Mouse (Mus musculus) cerebral cortex, adult 2 months (tissue): ENCODE results near the gene Hnf1b.

Experiments used
- WGBS: fragments of 180-500 bp; shearing (Covaris S2); methylation state at CpG from one replicate; pipeline ENCODE4 v1.1.7; 2018; 5-methylcytosine and 5-hydroxymethylcytosine counted together

Hnf1b gene

GRCm38 (mm10) chr11:83849529-83850335 is at the start of gene Hnf1b:
TSS of gene Hnf1b (plus strand) at chr11:83850063.
- WGBS = 4% methylated on average over 36 of the region's 36 CpGs

DNA sequence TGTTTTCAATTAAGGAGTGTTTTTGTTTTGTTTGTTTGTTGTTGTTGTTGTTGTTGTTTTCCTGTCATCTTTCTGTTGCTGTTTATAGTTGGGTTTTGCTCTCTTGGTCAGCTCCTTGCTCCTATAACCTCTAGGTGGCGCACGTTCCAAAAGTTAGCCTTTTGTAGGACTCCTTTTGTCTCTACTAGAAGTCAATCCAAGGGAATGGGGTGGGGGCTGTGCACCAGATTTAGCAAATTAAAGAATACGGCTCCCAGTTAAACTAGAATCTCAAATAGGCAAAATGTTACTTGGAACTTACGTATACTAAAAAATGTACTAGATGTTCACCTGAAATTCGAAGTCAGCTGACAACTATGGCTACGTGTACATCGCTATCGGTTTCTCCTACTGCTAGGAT is 47.7 kb upstream of the Hnf1b start:
- WGBS = 68% methylated on average over 8 of the region's 8 CpGs

- 93% methylated on average over 4 of the region's 4 CpGs for WGBS
These were observed 47.3 kb upstream of the Hnf1b start for GRCm38 (mm10) chr11:83802581-83802980.

GRCm38 (mm10) chr11:83810441-83810840 is 39.4 kb upstream of the Hnf1b start:
- WGBS = 90% methylated on average over 8 of the region's 8 CpGs

DNA sequence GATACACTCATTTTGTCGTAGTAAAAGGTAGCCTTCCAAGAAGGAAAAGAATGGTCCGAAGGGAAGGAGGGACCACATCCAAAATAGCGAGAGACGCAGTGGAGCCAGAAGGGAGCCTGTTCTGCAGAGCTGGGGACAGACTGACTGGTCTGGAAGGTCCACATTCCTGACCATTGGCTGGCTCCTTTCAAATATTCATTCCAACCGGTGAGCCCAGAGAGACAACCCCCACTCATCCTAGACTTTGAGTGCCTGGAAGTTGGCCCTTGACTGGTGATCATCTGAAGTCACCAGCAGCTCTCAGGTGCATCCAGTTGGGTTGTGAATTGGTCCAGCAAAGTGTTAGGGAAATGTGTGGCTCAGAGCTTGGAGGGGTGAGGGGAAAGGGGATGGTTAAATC is 34.7 kb upstream of the Hnf1b start:
- WGBS = 85% methylated on average over 5 of the region's 5 CpGs

DNA sequence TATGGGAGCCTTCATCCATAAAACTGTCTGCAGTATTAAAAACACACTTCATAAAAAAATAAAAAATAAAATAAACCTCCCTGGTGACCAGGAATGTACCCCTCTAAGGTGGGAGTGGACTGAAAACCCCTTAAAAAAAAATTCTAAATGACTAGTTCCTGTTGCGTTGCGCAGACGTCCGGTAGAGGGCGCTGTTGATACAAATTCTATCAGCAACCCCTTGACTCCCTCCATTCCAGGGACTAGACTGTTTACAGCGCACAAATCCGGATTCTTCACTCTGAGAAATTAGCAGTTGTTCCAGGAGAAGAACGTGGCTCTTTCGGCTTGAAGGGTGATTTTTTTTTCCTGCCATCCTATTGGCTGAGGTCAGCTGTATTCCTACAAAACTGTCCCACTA is 34.2 kb upstream of the Hnf1b start:
- whole genome bisulfite sequencing = 11% methylated on average over 9 of the region's 9 CpGs

DNA sequence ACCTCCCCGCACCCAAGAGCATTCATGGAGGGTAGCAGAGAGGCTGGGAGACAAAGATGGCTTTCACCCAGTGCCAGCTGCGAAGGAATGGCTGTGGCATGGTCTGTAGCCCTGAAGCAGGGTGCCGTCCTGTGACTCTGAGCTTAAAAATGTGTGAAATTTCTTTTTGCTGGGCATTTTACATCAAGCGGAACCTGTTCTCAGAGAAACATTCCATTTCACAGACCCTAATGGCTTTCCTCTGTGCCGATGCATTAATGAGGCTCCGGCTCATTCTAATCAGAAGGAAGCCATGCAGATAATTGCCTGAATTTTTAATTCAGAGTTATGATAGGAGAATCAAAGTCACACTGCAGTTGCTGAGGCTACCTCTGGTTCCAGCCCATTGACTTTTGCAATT is 32.8 kb upstream of the Hnf1b start:
- WGBS = 54% methylated on average over 6 of the region's 6 CpGs

DNA sequence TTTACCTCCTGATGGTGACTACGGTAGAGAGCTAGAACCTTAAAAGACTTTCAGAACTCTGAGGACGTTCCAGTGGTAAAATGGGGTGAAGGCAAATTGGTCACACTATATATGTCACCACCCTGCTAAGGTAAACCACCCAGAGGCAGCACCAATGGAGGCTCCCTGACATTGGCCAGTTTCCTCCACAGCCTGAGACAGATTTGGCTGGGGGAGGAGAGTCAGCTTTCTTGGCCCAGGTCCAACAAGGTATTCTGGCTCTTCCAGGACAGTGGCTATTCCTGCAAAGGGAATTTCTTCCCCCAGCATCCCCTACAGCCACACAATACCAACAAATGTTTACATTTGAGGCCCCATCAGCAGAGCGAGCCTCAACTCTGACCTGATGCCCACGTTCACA is 31.9 kb upstream of the Hnf1b start:
- 78% methylated on average over 4 of the region's 4 CpGs for WGBS

- 78% methylated on average over 9 of the region's 9 CpGs for WGBS
These were observed 31.2 kb upstream of the Hnf1b start for GRCm38 (mm10) chr11:83818591-83819127.

- WGBS = 63% methylated on average over 10 of the region's 10 CpGs
These were observed 29.9 kb upstream of the Hnf1b start for GRCm38 (mm10) chr11:83819806-83820483.

DNA sequence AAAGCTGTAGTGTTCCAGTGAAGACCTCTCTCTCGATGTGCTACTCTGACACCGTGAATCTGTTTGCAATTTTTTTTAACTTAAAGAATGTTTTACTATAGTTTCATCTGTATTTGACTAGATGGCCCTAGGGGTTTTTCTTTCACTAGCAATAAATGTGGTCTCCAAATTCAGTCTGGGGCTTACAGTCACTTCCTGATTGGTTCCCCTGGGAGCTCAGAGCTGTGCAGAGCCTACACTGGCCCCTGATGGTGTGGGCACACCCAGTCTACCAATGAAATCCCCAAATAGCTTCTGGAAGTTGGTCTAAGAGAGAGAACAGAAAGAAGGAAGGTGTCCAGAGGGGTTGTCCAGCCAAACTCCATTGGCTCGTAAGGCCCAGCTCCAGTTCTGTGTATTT is 23.7 kb upstream of the Hnf1b start:
- 88% methylated on average over 3 of the region's 3 CpGs for WGBS

DNA sequence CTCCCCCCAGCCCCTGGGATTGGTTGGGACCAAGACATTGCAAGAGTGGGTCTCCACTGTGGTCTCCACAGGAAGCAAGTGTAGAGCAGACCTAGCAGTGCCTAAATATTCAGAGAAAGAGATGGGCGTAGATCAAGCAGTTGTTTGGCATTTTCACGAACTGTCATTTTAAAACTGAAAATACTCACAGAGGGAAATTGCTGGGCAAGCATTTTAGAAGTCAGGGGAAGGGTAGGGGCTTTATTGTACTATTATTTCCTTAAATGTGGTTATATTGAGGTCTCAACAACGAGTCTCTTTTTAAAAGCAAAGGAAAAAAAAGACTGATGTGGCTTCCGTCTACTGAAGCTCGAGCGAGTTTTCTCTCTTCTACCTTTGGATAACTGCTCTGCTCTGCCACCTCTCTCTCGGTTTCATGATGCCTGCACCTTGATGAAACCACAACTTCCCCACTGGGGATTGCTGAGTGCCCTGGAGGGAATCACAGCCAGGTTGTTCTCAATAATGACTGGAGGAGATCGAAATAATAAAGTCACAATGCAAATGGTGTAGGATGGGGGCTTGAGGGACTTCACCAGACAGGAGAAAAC is 21.2 kb upstream of the Hnf1b start:
- WGBS = 85% methylated on average over 8 of the region's 8 CpGs

DNA sequence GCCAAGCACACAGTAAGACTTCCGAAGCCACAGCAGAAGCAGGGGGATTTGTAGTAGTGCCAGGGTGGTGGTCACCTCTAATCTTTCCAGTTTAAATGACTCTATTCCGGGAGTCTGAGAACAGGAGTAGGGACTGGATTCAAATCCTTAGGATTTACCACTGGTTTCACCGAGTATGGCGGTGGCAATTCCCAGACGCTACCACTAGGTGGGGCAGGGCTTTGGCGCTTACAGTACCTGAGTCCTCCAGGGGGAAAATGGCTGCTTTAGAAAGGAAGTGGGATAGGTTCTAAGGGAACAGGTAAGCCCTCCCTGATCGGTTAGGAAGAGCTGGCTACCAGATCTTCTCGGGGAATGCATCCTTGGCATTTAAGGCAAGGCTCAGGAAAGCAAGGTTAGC is 17.5 kb upstream of the Hnf1b start:
- 39% methylated on average over 8 of the region's 8 CpGs for WGBS

- 95% methylated on average over 6 of the region's 6 CpGs for WGBS
These were observed 16.3 kb upstream of the Hnf1b start for GRCm38 (mm10) chr11:83833517-83833916.

GRCm38 (mm10) chr11:83833959-83834496 is 15.8 kb upstream of the Hnf1b start:
- 81% methylated on average over 14 of the region's 14 CpGs for WGBS

GRCm38 (mm10) chr11:83839451-83839850 is 10.4 kb upstream of the Hnf1b start:
- 90% methylated on average over 6 of the region's 6 CpGs for WGBS

- whole genome bisulfite sequencing = 83% methylated on average over 6 of the region's 6 CpGs
These were observed 6.3 kb upstream of the Hnf1b start for GRCm38 (mm10) chr11:83843534-83843933.

DNA sequence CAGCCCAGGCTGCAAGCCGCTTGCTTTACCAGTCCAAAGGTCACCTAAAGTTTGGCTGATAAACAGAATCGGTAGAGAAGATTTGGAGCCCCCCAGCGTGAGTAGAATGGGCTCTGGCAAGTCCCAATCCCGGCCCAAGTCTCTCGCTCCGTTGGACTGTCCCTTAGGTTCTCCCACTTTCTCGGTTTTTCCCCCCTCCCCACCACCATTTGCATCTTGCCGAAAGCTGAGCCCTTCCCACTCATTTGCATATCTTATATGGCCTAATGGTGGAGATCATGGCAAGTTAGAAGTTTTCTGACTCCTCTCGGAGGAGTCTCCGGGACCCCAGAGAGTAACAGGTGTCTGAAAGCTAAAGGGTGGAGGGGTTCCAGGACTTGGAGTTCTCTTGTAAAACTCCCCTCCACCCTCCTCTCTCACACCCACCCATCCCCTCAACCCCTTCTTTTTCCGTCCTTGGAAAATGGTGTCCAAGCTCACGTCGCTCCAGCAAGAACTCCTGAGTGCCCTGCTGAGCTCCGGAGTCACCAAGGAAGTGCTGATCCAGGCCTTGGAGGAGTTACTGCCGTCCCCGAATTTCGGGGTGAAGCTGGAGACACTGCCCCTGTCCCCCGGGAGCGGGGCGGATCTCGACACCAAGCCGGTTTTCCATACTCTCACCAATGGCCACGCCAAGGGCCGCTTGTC is 866 bp downstream of the Hnf1b start:
- WGBS = 3% methylated on average over 24 of the region's 24 CpGs

- 3% methylated on average over 36 of the region's 36 CpGs for WGBS
These were observed 1.6 kb downstream of the Hnf1b start for GRCm38 (mm10) chr11:83851273-83852015.

DNA sequence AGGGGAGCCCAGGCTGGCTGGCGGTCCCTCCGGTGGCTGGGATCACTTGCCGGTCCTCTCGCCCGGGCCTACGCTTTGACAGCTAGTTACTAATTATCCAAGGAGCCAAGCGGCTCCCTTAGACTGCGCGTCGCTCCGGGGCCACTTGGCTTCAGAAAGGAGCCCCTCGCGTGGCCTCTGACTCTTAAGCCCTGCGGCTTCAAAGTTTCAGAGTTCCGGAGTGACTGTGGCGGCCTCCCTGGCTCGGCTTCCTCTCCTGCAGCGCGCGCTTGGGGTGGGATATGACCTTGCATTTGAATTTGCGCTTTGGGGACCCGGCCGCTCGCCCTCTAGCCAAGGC is 2.1 kb downstream of the Hnf1b start:
- WGBS = 2% methylated on average over 24 of the region's 24 CpGs
